Mouse (Mus musculus) bone marrow macrophage, adult 2 months (primary cell): ENCODE data around the gene Kcna2.

ENCODE experiments used
- CTCF ChIP-seq: IDR thresholded peaks from 2 replicates; pipeline ENCODE4 v1.5.1; 2012; ENCODE audit warnings: low read depth, mild to moderate bottlenecking, low read length, moderate library complexity
- POLR2A ChIP-seq: IDR thresholded peaks from 2 replicates; pipeline ENCODE4 v1.6.1; 2012; ENCODE audit warnings: mild to moderate bottlenecking, low read depth, low read length, borderline replicate concordance

GRCm38 (mm10) chr3:107081227-107081626, 19.7 kb upstream of the Kcna2 start:
- TF ChIP-seq POLR2A: no peak
- TF ChIP-seq CTCF: no peak
